Mouse (Mus musculus): ENCODE data around the gene Wdr5.
"Not testable (repeated sequence)": the region's sequence is repeated elsewhere in the genome, so short reads cannot be mapped to it uniquely, and the experiment has no call there.

Gene Wdr5

GRCm38 (mm10) chr2:27504113-27504885, 10.7 kb upstream of the Wdr5 start:
- DNase-seq (ENCODE audit: low spot score in 2 of 2), result no peak

- DNase-seq (ENCODE audit: low spot score in 2 of 2), result no peak
Observed at GRCm38 (mm10) chr2:27505539-27505938, 9.4 kb upstream of the Wdr5 start.

DNA sequence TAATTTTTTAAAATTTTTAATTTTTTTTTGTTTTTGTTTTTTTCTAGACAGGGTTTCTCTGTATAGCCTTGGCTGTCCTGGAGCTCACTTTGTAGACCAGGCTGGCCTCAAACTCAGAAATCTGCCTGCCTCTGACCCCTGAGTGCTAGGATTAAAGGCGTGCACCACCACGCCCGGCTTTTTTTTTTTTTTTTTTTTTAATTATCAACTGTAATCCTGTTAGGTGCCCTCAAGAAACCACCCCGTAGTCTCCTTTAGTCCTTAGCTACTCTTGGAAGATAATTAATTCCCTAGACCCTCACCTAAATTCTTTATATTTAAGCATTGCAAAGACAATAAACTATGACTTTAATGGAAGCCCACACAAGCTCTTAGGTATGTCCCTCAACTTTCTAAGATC, 8.3 kb upstream of the Wdr5 start:
- DNase-seq (ENCODE audit: low spot score in 2 of 2), result not testable (repeated sequence)

DNA sequence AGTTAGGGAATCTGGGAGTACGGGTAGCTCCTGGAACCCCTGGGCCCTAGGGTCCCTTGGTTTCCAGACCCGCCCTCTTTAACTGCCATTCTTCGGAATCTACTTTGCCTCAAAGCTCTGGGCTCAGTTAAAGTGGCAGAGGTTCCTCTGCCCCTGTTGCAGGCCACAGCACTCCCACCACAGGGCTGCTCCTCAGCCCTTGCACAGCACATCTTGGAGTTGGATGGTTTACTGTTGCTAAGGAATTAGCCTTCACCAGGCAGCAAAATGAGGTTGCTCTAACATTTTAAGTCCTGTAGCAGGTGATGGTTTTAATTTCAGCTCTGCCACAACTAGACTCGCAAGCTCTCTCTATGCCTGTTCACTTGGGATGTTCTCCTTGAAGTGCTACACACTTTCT, 7.4 kb upstream of the Wdr5 start, which contains the start of gene Brd3:
TSS of gene Brd3 (minus strand) at position 101 of the 400 bp plus-strand sequence.
- no peak for DNase-seq (ENCODE audit: low spot score in 2 of 2)

GRCm38 (mm10) chr2:27510706-27511105, 4.3 kb upstream of the Wdr5 start:
- DNase-seq (ENCODE audit: low spot score in 2 of 2), result no peak

GRCm38 (mm10) chr2:27512909-27513308, 2.0 kb upstream of the Wdr5 start:
- no peak for DNase-seq (ENCODE audit: low spot score in 2 of 2)

DNA sequence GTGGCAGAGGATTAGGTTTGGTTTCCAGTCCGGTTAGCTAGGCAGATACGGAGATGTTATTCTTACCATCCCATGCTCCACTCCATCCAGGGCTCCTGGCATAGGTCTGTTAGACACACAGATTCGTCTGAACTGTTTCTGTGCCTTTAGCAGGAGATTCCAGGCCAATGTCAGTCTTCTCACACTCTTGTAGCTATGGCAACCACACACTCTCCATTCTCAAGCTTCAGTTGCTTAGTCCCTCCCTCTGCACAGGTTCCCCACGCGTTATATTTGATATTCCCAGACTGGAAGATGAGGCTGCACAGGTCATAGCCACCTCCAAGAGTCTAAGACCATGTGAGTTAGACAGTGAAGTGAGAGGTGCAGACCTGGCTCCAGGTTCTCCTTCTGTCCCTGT, 1.1 kb upstream of the Wdr5 start:
- peak in 1 of 2 experiments; percentile 43 for DNase-seq (ENCODE audit: low spot score in 2 of 2)

DNA sequence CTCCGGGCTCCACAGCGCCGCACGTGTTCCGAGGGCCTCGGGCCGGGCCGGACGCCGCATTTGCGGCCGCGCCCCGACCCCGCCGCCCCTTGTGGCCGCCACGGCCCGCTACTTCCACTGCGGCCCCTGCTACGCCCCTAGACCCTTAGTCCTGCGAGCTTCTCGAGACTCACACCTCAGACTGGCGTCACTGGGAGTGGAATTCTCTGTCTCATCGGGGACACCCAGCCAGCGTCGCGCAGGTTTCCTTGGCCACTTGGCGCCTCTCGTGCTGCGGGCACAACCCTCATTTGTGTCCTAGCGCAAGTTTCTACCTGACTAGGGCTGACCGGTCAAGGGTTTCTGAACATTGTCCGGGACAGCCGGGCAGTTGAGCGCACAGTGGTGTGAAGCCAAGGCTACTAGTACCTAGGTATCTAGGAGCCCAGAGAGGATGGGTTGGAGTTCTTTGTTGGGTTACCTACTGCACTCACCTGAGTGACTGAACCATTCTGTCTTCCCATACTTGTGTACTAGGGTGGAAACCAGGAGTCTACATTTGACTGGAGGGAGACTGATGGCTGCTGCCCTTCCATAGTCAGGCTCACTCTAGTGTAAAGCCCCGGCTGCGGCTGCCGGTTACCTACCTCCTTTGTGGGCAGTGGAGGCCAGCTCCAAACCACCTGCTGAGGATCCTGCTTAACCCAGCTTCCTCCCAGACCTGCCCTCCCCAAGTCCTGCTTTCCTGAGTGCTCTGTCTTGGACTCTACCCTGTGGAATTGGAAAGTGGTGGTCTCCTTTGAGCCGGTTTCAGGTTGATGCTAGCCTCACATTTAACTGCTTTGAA, 597 bp downstream of the Wdr5 start:
- DNase-seq (ENCODE audit: low spot score in 2 of 2), result peak in 1 of 2 experiments; percentile 41

GRCm38 (mm10) chr2:27516289-27516688, 1.3 kb downstream of the Wdr5 start:
- DNase-seq (ENCODE audit: low spot score in 2 of 2), result no peak

DNA sequence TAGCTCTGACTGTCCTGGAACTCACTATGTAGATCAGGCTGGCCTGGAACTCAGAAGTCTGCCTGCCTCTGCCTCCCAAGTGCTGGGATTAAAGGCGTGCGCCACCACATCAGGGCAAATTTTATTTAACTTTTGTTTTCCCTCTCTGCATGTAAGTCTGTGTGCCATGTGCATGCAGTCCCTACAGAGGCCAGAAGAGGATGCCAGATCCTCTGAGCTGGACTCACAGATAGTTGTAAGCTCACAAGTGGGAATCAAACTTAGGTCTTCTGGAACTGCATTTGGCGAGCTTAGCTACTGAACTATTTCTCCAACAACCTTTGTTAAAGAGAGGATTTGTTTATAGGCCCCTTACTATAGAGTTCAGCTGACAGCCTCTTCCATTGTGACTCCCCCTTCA, 3.3 kb downstream of the Wdr5 start:
- DNase-seq (ENCODE audit: low spot score in 2 of 2), result no peak

GRCm38 (mm10) chr2:27538455-27539330, 23.7 kb downstream of the Wdr5 start:
- not testable (repeated sequence) for DNase-seq (ENCODE audit: low spot score in 2 of 2)

- peak in 1 of 2 experiments; percentile 54 for DNase-seq (ENCODE audit: low spot score in 2 of 2)
Observed at GRCm38 (mm10) chr2:27539336-27539735, 24.4 kb downstream of the Wdr5 start.

GRCm38 (mm10) chr2:27539772-27540514, 25.0 kb downstream of the Wdr5 start:
- DNase-seq (ENCODE audit: low spot score in 2 of 2), result peak; percentile 99 to 100

- no peak for DNase-seq (ENCODE audit: low spot score in 2 of 2)
Observed at GRCm38 (mm10) chr2:27540515-27540836, 25.5 kb downstream of the Wdr5 start.

DNA sequence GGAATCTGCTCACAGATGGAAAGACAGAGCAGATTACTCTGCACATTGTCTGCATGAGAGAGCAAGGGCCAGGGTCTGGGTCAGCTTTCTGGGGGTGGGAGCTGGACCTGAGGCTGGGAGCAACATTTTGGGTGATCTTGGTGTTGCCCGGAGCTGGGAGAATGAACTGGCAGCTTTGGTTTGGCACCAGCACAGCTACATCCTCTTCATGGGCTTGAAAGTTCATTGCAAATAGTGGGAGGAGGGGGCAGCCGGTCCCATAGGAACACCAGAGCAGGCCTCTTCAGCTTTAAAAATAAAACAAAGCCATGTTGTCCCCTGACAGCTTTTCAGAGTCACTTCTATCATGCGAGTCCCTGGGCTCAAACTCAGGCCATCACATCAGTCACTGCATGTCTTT, 26.3 kb downstream of the Wdr5 start:
- DNase-seq (ENCODE audit: low spot score in 2 of 2), result no peak

- no peak for DNase-seq (ENCODE audit: low spot score in 2 of 2)
Observed at GRCm38 (mm10) chr2:27544613-27545012, 29.7 kb downstream of the Wdr5 start.

DNA sequence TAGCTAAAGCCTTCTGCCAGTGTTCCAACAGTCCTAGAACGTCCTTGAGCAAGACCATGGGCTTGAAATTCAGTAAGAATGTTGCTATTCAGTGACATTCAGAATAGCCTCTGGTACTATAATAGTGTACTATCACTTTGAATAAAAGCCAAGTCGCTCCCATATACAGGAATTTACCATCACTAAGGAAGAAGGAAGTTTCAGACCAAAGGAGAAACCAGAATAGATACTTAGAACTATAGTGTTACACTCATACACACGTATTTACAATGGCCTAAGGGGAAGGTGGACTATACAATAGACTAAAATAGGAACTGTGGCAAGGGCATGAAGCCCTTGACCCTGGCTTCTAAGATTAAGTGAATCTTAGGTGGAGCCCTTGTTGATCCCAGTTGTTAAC, 30.6 kb downstream of the Wdr5 start:
- DNase-seq (ENCODE audit: low spot score in 2 of 2), result not testable (repeated sequence)

- DNase-seq (ENCODE audit: low spot score in 2 of 2), result not testable (repeated sequence)
Observed at GRCm38 (mm10) chr2:27546041-27546440, 31.1 kb downstream of the Wdr5 start.

- no peak for DNase-seq (ENCODE audit: low spot score in 2 of 2)
Observed at GRCm38 (mm10) chr2:27547326-27547725, 32.4 kb downstream of the Wdr5 start.

GRCm38 (mm10) chr2:27547986-27548385, 33.0 kb downstream of the Wdr5 start:
- no peak for DNase-seq (ENCODE audit: low spot score in 2 of 2)

DNA sequence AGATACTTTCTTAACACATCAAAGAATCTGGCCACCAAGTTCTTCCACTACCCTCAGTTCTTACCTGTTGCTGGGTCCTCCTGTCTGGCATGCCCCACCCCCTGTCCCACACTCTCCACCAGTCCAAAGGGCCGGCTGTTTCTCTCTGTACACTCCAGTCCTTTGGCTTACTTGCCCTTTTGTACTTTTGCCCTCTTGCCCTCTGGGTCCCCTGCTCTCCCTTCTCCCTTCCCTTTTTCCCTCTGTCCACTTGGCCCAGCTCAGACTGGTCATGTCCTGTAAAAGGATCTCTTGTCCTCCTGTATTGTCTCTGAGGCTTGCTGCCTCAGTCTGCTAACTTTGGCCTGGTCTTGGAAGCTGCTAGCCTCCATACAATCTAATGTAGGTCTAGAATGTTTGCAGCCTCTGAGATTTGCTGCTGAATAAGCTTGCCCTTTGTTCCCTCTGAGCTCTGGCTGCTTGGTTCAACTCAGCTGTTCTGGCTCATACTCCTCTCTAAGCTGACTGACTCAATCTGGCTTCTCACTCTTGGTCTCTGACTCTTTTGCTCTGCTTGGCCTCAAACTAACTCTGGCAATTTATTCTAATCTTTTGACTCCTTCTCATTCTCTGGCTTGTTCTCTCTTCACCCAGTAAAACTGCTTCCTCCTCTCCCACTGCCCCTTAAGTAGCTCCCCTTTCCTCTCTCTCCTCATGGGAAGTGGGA, 33.9 kb downstream of the Wdr5 start:
- DNase-seq (ENCODE audit: low spot score in 2 of 2), result no peak
